Mouse (Mus musculus): ENCODE results near the gene Efnb2.

GRCm38 (mm10) chr8:8593812-8594211 is 67.2 kb downstream of the Efnb2 start:
- TF ChIP-seq POLR2A (IDR thresholded peaks at IDR 0.05; ENCODE audit: insufficient read depth, low read depth, low read length): no peak
- TF ChIP-seq CTCF (IDR thresholded peaks at IDR 0.05): no peak

Data from heart, adult 2 months (tissue).